Mouse (Mus musculus) spleen, postnatal 36 days (tissue): Measurements from ENCODE around the gene Kdm6b.
A peak's percentile ranks its signal among the peaks of the same experiment; 100 is the strongest.

ENCODE experiments used
- DNase-seq, 2 experiments: peaks; one replicate each; pipeline ENCODE4 v3.0.0; 2022; ENCODE audit warnings: low spot score in 2 of 2, mixed read lengths in 1 of 2

The Kdm6b gene

GRCm38 (mm10) chr11:69366855-69367615, 46.4 kb downstream of the Kdm6b start:
- peak in 1 of 2 experiments; percentile 27 for DNase-seq

- DNase-seq, result peak; percentile 89
Observed at GRCm38 (mm10) chr11:69366157-69366854, 47.2 kb downstream of the Kdm6b start.

- no peak for DNase-seq
Observed at GRCm38 (mm10) chr11:69365722-69366121, 47.8 kb downstream of the Kdm6b start.

- DNase-seq, result peak; percentile 46 to 59
Observed at GRCm38 (mm10) chr11:69364910-69365309, 48.6 kb downstream of the Kdm6b start.

- no peak for DNase-seq
Observed at GRCm38 (mm10) chr11:69364376-69364775, 49.1 kb downstream of the Kdm6b start.

GRCm38 (mm10) chr11:69362479-69362878, 51.0 kb downstream of the Kdm6b start:
- DNase-seq, result no peak

- DNase-seq, result no peak
Observed at GRCm38 (mm10) chr11:69362021-69362420, 51.5 kb downstream of the Kdm6b start.

- DNase-seq, result no peak
Observed at GRCm38 (mm10) chr11:69357690-69358089, 55.8 kb downstream of the Kdm6b start.

- no peak for DNase-seq
Observed at GRCm38 (mm10) chr11:69356544-69356943, 56.9 kb downstream of the Kdm6b start.
